Mouse (Mus musculus): ENCODE results near the gene Stambp.

Stambp gene

DNA sequence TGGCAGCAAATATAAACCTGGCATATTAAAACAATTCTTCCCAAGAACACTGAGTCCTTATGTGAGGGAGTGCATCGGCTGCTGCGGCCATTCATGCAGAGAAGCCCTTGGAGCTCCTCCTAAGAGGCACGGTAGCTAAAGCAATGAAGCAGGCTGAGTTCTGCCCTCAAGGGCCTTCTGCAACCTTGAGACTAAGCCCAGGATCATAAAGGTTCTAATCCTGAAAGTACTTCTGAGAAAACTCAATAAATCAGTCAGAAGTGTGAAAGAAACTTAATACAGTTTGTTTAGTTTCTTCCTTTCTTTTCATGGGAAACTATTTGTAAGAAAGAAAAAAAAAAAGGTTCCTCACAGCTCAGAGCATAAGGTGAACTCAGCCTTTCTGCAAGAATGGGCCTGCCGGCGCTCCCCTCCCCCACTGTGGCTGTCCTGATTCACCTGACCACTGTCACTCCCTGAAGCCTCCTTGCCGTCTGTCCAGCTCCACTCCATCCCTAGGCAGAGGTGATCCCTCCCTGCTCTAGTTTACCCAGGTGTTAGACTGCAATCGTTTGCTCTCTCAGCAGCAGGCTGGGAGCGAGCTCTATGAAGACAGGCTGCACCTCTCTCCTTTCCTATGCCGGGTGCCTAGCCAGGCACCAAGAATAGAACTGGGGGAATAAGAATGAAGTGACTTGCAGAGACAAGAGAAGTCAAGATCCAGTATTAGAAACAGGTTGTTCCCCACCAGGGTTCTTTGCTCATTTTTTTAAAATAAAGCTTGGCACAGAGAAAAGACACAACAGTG lies 70.8 kb downstream of the Stambp start:
- no peak for DNase-seq (ENCODE audit: low read depth)

DNA sequence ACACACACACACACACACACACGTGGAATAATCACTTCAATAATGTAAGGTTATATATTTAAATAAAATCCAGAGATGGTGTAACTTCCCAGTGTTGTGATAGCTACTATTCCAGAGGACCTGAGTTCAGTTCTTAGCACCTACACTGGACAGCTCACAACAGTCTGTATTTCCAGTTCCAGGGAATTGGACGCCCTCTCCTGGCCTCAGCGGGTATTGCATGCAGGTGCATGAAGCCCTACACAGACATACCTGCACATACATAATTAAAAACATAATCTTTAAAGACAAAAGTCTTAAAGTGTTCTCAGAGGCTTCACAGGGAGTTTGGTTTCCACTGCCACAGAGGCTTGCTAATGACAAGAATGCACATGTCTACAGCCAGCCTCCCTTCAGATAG lies 72.1 kb downstream of the Stambp start:
- peak; percentile 58 for DNase-seq (ENCODE audit: low read depth)

GRCm38 (mm10) chr6:83499078-83499477 lies 73.5 kb downstream of the Stambp start:
- DNase-seq (ENCODE audit: low read depth): no peak

- no peak for DNase-seq (ENCODE audit: low read depth)
Observed at GRCm38 (mm10) chr6:83496753-83497710, 75.5 kb downstream of the Stambp start.

DNA sequence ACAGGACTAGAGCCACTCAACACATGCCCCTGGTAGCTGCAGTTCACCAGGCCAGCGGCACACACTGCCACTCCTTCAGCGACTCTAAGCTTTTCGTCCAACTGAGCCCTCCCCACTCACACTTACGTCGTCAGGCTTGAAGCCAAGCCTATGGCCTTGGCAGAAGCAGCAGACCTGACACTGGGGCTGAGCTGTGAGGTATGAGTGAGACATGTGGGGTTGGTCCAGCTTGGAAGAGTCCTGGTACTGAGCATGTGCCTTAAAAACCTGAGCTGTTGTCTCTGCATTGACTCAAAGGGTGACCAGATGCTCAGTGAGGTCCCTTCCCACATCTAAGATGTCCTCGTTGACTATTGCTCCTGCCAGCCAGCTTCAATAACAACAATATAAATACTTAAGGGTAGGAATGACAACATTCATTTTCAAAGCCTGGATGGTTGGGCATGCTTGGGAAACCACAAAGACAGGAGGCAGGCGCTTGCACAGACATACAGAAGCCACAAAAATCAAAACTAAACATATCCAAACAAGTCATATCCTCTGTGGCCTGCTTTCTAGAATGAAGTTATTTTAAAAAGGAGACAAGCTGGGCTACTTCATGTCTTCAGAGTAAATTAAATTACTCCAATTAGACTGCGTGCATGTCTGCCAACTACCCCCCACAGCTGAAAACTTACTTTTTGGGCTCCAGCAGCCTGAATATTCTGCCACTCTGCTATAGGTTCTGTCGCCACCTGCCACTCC lies 76.3 kb downstream of the Stambp start:
- DNase-seq (ENCODE audit: low read depth): no peak

All from induced T-regulatory cell, adult 2 months (primary cell).